Mouse (Mus musculus) urinary bladder, postnatal 10 days (tissue): ENCODE data around the gene Mfap3.
"Not testable (repeated sequence)": the region's sequence is repeated elsewhere in the genome, so short reads cannot be mapped to it uniquely, and the experiment has no call there.

ENCODE experiments used
- DNase-seq: peaks from one replicate; pipeline ENCODE4 v3.0.0; 2022; ENCODE audit warnings: low spot score

Gene Mfap3

GRCm38 (mm10) chr11:57529111-57529510 is 10.6 kb downstream of the Mfap3 start:
- DNase-seq: no peak

GRCm38 (mm10) chr11:57531300-57531950 is 13.0 kb downstream of the Mfap3 start:
- no peak for DNase-seq

GRCm38 (mm10) chr11:57532306-57532705 is 13.8 kb downstream of the Mfap3 start:
- DNase-seq: no peak

GRCm38 (mm10) chr11:57535912-57536311 is 17.4 kb downstream of the Mfap3 start:
- DNase-seq: no peak

- no peak for DNase-seq
Measured at GRCm38 (mm10) chr11:57539841-57540418, 21.5 kb downstream of the Mfap3 start.

GRCm38 (mm10) chr11:57540681-57541080 is 22.2 kb downstream of the Mfap3 start:
- DNase-seq: no peak

- DNase-seq: peak; percentile 37
Measured at GRCm38 (mm10) chr11:57548618-57549550, 30.4 kb downstream of the Mfap3 start.

GRCm38 (mm10) chr11:57550230-57550629 is 31.8 kb downstream of the Mfap3 start:
- DNase-seq: no peak

- DNase-seq: no peak
Measured at GRCm38 (mm10) chr11:57551016-57551415, 32.6 kb downstream of the Mfap3 start.

GRCm38 (mm10) chr11:57553015-57553780 is 34.7 kb downstream of the Mfap3 start:
- DNase-seq: no peak

- not testable (repeated sequence) for DNase-seq
Measured at GRCm38 (mm10) chr11:57557936-57558335, 39.5 kb downstream of the Mfap3 start.

- DNase-seq: no peak
Measured at GRCm38 (mm10) chr11:57564564-57564963, 46.1 kb downstream of the Mfap3 start.

GRCm38 (mm10) chr11:57566091-57567035 is 47.9 kb downstream of the Mfap3 start:
- DNase-seq: no peak

- DNase-seq: no peak
Measured at GRCm38 (mm10) chr11:57568950-57569490, 50.6 kb downstream of the Mfap3 start.

GRCm38 (mm10) chr11:57571035-57571434 is 52.6 kb downstream of the Mfap3 start:
- DNase-seq: no peak

- no peak for DNase-seq
Measured at GRCm38 (mm10) chr11:57573686-57574274, 55.3 kb downstream of the Mfap3 start.

- DNase-seq: no peak
Measured at GRCm38 (mm10) chr11:57576871-57577515, 58.5 kb downstream of the Mfap3 start.

GRCm38 (mm10) chr11:57582818-57583635 is 64.6 kb downstream of the Mfap3 start:
- no peak for DNase-seq
